Mouse (Mus musculus): Measurements from ENCODE around the gene Bicd2.

- TF ChIP-seq POLR2A (IDR thresholded peaks at IDR 0.05; ENCODE audit: extremely low read depth, insufficient read depth, low read length): no peak
- TF ChIP-seq CTCF (IDR thresholded peaks at IDR 0.05; ENCODE audit: low read depth, low read length): no peak
Measured at GRCm38 (mm10) chr13:49436170-49436569, 94.8 kb downstream of the Bicd2 start.

Measured in liver, adult 2 months (tissue).